Mouse (Mus musculus) thymus, adult 2 months (tissue): ENCODE results near the gene Lef1. TPM values are rescaled to one million over a fixed set of nuclear protein-coding genes. Genes with fewer than 3 reads are reported as not detected.

Source experiments
- DNase-seq: peaks from one replicate; pipeline ENCODE4 v3.0.0; 2021
- H3K27ac ChIP-seq: fragments of 200-500 bp; 2 replicates; pipeline ENCODE4 v1.5.1; 2012; ENCODE audit warnings: low read length, control low read depth; ENCODE audit not compliant: control insufficient read depth, insufficient read depth
- H3K27me3 ChIP-seq: fragments of 200-500 bp; 2 replicates; pipeline ENCODE4 v1.6.1; 2012; ENCODE audit warnings: mild to moderate bottlenecking, low read length, moderate library complexity, mixed read lengths; ENCODE audit not compliant: control insufficient read depth, insufficient read depth
- H3K36me3 ChIP-seq: fragments of 200-500 bp; 2 replicates; pipeline ENCODE4 v1.6.1; 2012; ENCODE audit warnings: mild to moderate bottlenecking, low read length, moderate library complexity; ENCODE audit not compliant: control insufficient read depth, insufficient read depth
- H3K4me1 ChIP-seq: fragments of 200-500 bp; replicated peaks from 2 replicates; pipeline ENCODE4 v1.6.1; 2012; ENCODE audit warnings: low read length; ENCODE audit not compliant: control insufficient read depth, insufficient read depth
- H3K4me3 ChIP-seq: fragments of 200-500 bp; 2 replicates; pipeline ENCODE4 v1.5.1; 2012; ENCODE audit warnings: mild to moderate bottlenecking, low read length, control low read depth, moderate library complexity; ENCODE audit not compliant: control insufficient read depth, insufficient read depth
- CTCF ChIP-seq: fragments of 200-500 bp; IDR thresholded peaks from 2 replicates; pipeline ENCODE4 v1.5.1; 2012; ENCODE audit warnings: mild to moderate bottlenecking, control low read depth, low read length, moderate library complexity, borderline replicate concordance; ENCODE audit not compliant: control insufficient read depth, poor library complexity, insufficient read depth; ENCODE audit errors: extremely low read depth
- POLR2A ChIP-seq: fragments of 200-500 bp; IDR thresholded peaks from 2 replicates; pipeline ENCODE4 v1.6.1; 2012; ENCODE audit warnings: mild to moderate bottlenecking, low read length, control low read depth, moderate library complexity; ENCODE audit not compliant: control insufficient read depth, poor library complexity, insufficient read depth; ENCODE audit errors: extremely low read depth
- WGBS: fragments of 180-500 bp; shearing (Covaris S2); methylation state at CpG from one replicate; pipeline ENCODE4 v1.1.7; 2018; 5-methylcytosine and 5-hydroxymethylcytosine counted together
- polyA plus RNA-seq: library from polyadenylated mRNA; depleted of rRNA; stranded (reverse); fragments of >200 nt; gene quantifications from 2 replicates; pipeline ENCODE4 v1.2.3, GENCODE M21; 2012

Lef1 gene
- polyA plus RNA-seq, 1 experiment = 279 TPM

- peaks cover 34% of the 10 kb centered on the region for H3K4me1 ChIP-seq
- H3K27ac ChIP-seq = no peak overlapping the region
- WGBS = 90% methylated on average over 10 of the region's 10 CpGs
- TF ChIP-seq CTCF (no peak), POLR2A (no peak)
- H3K36me3 ChIP-seq = peaks cover 82% of the 10 kb centered on the region
- no peaks in the 10 kb centered on the region for H3K27me3 ChIP-seq
- DNase-seq = no peak
- no peak overlapping the region for H3K4me3 ChIP-seq
Measured at GRCm38 (mm10) chr3:131119435-131119834, 9.2 kb downstream of the Lef1 start.

- Histone ChIP-seq H3K27me3 (no peaks in the 10 kb centered on the region), H3K36me3 (peaks cover 75% of the 10 kb centered on the region), H3K4me3 (no peak overlapping the region), H3K27ac (no peak overlapping the region), H3K4me1 (peaks cover 18% of the 10 kb centered on the region)
- no peak for TF ChIP-seq POLR2A
- no peak for TF ChIP-seq CTCF
- WGBS = 88% methylated on average over 6 of the region's 6 CpGs
- no peak for DNase-seq
Measured at GRCm38 (mm10) chr3:131123501-131123900, 13.2 kb downstream of the Lef1 start.

- no peaks in the 10 kb centered on the region for H3K27me3 ChIP-seq
- H3K4me1 ChIP-seq = peaks cover 14% of the 10 kb centered on the region
- DNase-seq = no peak
- no peak overlapping the region for H3K4me3 ChIP-seq
- 91% methylated on average over 13 of the region's 13 CpGs for WGBS
- TF ChIP-seq CTCF (no peak), POLR2A (no peak)
- no peak overlapping the region for H3K27ac ChIP-seq
- H3K36me3 ChIP-seq = peaks cover 73% of the 10 kb centered on the region
Measured at GRCm38 (mm10) chr3:131125873-131126272, 15.6 kb downstream of the Lef1 start.

- Histone ChIP-seq H3K27ac (no peak overlapping the region), H3K4me3 (no peak overlapping the region), H3K27me3 (no peaks in the 10 kb centered on the region), H3K36me3 (peaks cover 69% of the 10 kb centered on the region), H3K4me1 (peaks cover 11% of the 10 kb centered on the region)
- TF ChIP-seq POLR2A = no peak
- TF ChIP-seq CTCF = no peak
- no peak for DNase-seq
- 88% methylated on average over 4 of the region's 4 CpGs for WGBS
Measured at GRCm38 (mm10) chr3:131126438-131126837, 16.2 kb downstream of the Lef1 start.

- Histone ChIP-seq H3K4me3 (no peak overlapping the region), H3K27ac (no peak overlapping the region), H3K4me1 (peaks cover 24% of the 10 kb centered on the region), H3K36me3 (peaks cover 33% of the 10 kb centered on the region), H3K27me3 (no peaks in the 10 kb centered on the region)
- WGBS = 88% methylated on average over 9 of the region's 9 CpGs
- DNase-seq = no peak
- TF ChIP-seq CTCF (no peak), POLR2A (no peak)
Measured at GRCm38 (mm10) chr3:131134003-131134402, 23.7 kb downstream of the Lef1 start.

- no peak for DNase-seq
- Histone ChIP-seq H3K4me1 (peaks cover 33% of the 10 kb centered on the region), H3K27me3 (no peaks in the 10 kb centered on the region), H3K36me3 (peaks cover 20% of the 10 kb centered on the region), H3K4me3 (no peak overlapping the region), H3K27ac (no peak overlapping the region)
- 88% methylated on average over 9 of the region's 9 CpGs for WGBS
- TF ChIP-seq POLR2A = no peak
- no peak for TF ChIP-seq CTCF
Measured at GRCm38 (mm10) chr3:131135434-131135833, 25.2 kb downstream of the Lef1 start.

GRCm38 (mm10) chr3:131136455-131136854 is 26.2 kb downstream of the Lef1 start:
- H3K27me3 ChIP-seq = no peaks in the 10 kb centered on the region
- TF ChIP-seq CTCF = no peak
- TF ChIP-seq POLR2A = no peak
- peaks cover 24% of the 10 kb centered on the region for H3K36me3 ChIP-seq
- H3K4me1 ChIP-seq = peaks cover 35% of the 10 kb centered on the region
- 78% methylated on average over 8 of the region's 8 CpGs for WGBS
- no peak overlapping the region for H3K27ac ChIP-seq
- no peak overlapping the region for H3K4me3 ChIP-seq
- DNase-seq = no peak
